Comparison of ENCODE assay signal across 12 mouse cellular contexts in the genomic region with DNA sequence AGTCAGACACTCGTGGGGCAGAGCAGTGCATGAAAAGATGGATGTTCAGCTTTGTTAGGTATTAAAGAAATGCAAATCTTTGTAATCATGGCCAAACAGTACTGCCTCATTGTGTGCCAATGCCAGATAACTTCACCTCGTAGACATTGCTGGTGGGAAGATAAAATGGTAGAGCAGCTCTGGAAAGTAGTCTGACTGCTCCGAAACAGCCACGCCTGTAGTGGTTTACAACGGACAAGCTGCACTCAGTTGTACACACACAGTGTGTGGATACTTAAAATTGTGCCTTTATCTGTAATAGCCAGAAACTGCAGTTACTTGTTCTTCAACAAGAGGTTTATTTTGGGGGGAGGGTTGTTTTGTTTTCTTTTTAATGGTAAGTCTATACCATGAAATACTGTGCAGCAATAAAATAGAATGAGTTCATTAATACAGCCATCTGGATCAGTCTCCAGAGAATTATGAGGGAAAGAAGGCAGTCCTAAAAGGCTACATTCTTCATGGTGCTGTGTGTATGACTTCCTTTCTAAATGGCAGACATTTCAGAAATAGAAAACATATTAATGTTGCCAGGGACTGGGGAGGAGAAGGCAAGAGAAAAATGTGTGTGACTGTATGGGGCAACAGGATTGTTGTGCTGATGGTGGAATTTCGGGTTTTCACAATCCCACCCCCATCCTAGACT. TPM values are rescaled to one million over a fixed set of nuclear protein-coding genes. Genes with fewer than 3 reads are reported as not detected.
DNase-seq lines count a peak whose midpoint lies in the region; ATAC-seq and TF ChIP-seq lines count a peak whose summit lies in the region.
"Had no signal": no experiment of that assay in that cellular context is flagged by ENCODE, and none has a peak within 500 bp of the region (broad histone marks: within the 10 kb centered on the region; RNA-seq: fewer than 3 reads in every experiment).

No protein-coding gene starts in this region.

- H3K36me3 ChIP-seq in hindbrain, embryonic 12.5 days = no peaks in the 10 kb centered on the region
- no peaks in the 10 kb centered on the region for H3K36me3 ChIP-seq in hindbrain, postnatal 0 days (ENCODE audit: insufficient read depth, low read length)
- H3K36me3 ChIP-seq in liver, embryonic 11.5 days (ENCODE audit: control insufficient read depth, insufficient read depth, low read length) = 0 out of 2 replicates have a peak, but pooled peaks cover 1% of the 10 kb centered on the region
- no peaks in the 10 kb centered on the region for H3K36me3 ChIP-seq in stomach, embryonic 16.5 days (ENCODE audit: control insufficient read depth, insufficient read depth, low read length)
- H3K36me3 ChIP-seq: embryonic facial prominence, embryonic 12.5 days had no signal

- H3K9ac ChIP-seq in hindbrain, embryonic 12.5 days = no peak overlapping the region
- no peak overlapping the region for H3K9ac ChIP-seq in hindbrain, postnatal 0 days (replicated peaks; ENCODE audit: low read length)
- H3K9ac ChIP-seq in liver, embryonic 11.5 days (ENCODE audit: low read depth, low read length) = peak overlapping the region; percentile 23; the same call in 1 of the 2 replicates
- H3K9ac ChIP-seq in stomach, embryonic 16.5 days (ENCODE audit: low read length) = no peak overlapping the region
- H3K9ac ChIP-seq: embryonic facial prominence, embryonic 12.5 days had no signal

- no peaks in the 10 kb centered on the region for H3K9me3 ChIP-seq in hindbrain, embryonic 12.5 days (replicated peaks)
- no peaks in the 10 kb centered on the region for H3K9me3 ChIP-seq in hindbrain, postnatal 0 days (ENCODE audit: low read length)
- H3K9me3 ChIP-seq in liver, embryonic 11.5 days (ENCODE audit: control insufficient read depth, low read length) = no peaks in the 10 kb centered on the region
- H3K9me3 ChIP-seq in stomach, embryonic 16.5 days (replicated peaks; ENCODE audit: control insufficient read depth, low read length) = no peaks in the 10 kb centered on the region
- H3K9me3 ChIP-seq: embryonic facial prominence, embryonic 12.5 days had no signal

- no peak overlapping the region for H3K4me2 ChIP-seq in hindbrain, embryonic 12.5 days (replicated peaks)
- H3K4me2 ChIP-seq in hindbrain, postnatal 0 days (ENCODE audit: low read depth, low read length) = no peak overlapping the region
- H3K4me2 ChIP-seq in liver, embryonic 11.5 days = peak overlapping the region; percentile 55
- no peak overlapping the region for H3K4me2 ChIP-seq in stomach, embryonic 16.5 days (ENCODE audit: low read depth, low read length)
- H3K4me2 ChIP-seq: embryonic facial prominence, embryonic 12.5 days had no signal

- no peak for DNase-seq in hindbrain, postnatal 0 days (ENCODE audit: low spot score)
- peak; percentile 23 to 38 for DNase-seq in spleen, postnatal 36 days (ENCODE audit: low spot score in 2 of 2)
- no peak for DNase-seq in spleen, postnatal 14 days (ENCODE audit: low spot score in 2 of 2)
- DNase-seq in liver, embryonic 11.5 days (ENCODE audit: low spot score) = no peak
- DNase-seq in retina, postnatal 1 day = no peak
- DNase-seq in cerebellum, postnatal 36 days = no peak
- DNase-seq: adrenal gland, postnatal 10 days; cerebellum, adult 2 months; kidney, postnatal 14 days had no signal

- no peaks in the 10 kb centered on the region for H3K27me3 ChIP-seq in hindbrain, embryonic 12.5 days
- no peaks in the 10 kb centered on the region for H3K27me3 ChIP-seq in hindbrain, postnatal 0 days (ENCODE audit: insufficient read depth, low read length)
- no peaks in the 10 kb centered on the region for H3K27me3 ChIP-seq in liver, embryonic 11.5 days (replicated peaks; ENCODE audit: control insufficient read depth, insufficient read depth, low read length)
- H3K27me3 ChIP-seq in stomach, embryonic 16.5 days (ENCODE audit: control insufficient read depth, insufficient read depth, low read length) = no peaks in the 10 kb centered on the region
- H3K27me3 ChIP-seq: embryonic facial prominence, embryonic 12.5 days had no signal

- H3K4me1 ChIP-seq in hindbrain, embryonic 12.5 days = peaks cover 11% of the 10 kb centered on the region
- H3K4me1 ChIP-seq in hindbrain, postnatal 0 days (ENCODE audit: insufficient read depth, low read length) = no peaks in the 10 kb centered on the region
- peaks cover 52% of the 10 kb centered on the region for H3K4me1 ChIP-seq in liver, embryonic 11.5 days (replicated peaks; ENCODE audit: control insufficient read depth, insufficient read depth, low read length)
- H3K4me1 ChIP-seq in stomach, embryonic 16.5 days (ENCODE audit: control insufficient read depth, insufficient read depth, low read length) = peaks cover 4% of the 10 kb centered on the region; the same call in 1 of the 2 replicates

- TF ChIP-seq CTCF in hindbrain, postnatal 0 days (IDR thresholded peaks at IDR 0.05; ENCODE audit: low read depth) = no peak

- WGBS in hindbrain, embryonic 12.5 days = 68% methylated on average over 6 of the region's 6 CpGs
- 66% methylated on average over 6 of the region's 6 CpGs for WGBS in hindbrain, postnatal 0 days
- WGBS in liver, embryonic 11.5 days = 38% methylated on average over 6 of the region's 6 CpGs
- WGBS in stomach, embryonic 16.5 days = 68% methylated on average over 6 of the region's 6 CpGs

- ATAC-seq in hindbrain, embryonic 12.5 days (ENCODE audit: low FRiP score) = no peak
- ATAC-seq in hindbrain, postnatal 0 days = no peak
- ATAC-seq in liver, embryonic 11.5 days (replicated peaks; ENCODE audit: low FRiP score) = peak; percentile 98
- peak; percentile 47; the same call in 1 of the 2 replicates for ATAC-seq in stomach, embryonic 16.5 days (ENCODE audit: insufficient read depth, low FRiP score)

- no peak overlapping the region for H3K4me3 ChIP-seq in hindbrain, embryonic 12.5 days
- no peak overlapping the region for H3K4me3 ChIP-seq in hindbrain, postnatal 0 days (ENCODE audit: low read length)
- no peak overlapping the region for H3K4me3 ChIP-seq in liver, embryonic 11.5 days (ENCODE audit: low read depth, low read length)
- no peak overlapping the region for H3K4me3 ChIP-seq in stomach, embryonic 16.5 days (replicated peaks; ENCODE audit: low read length)
- H3K4me3 ChIP-seq: embryonic facial prominence, embryonic 12.5 days had no signal

- 0 out of 2 replicates have a peak overlapping the region, but pooled peaks have one; percentile 40 for H3K27ac ChIP-seq in hindbrain, embryonic 12.5 days
- H3K27ac ChIP-seq in hindbrain, postnatal 0 days = no peak overlapping the region
- peak overlapping the region; percentile 93 for H3K27ac ChIP-seq in liver, embryonic 11.5 days (ENCODE audit: low read depth, low read length)
- H3K27ac ChIP-seq in stomach, embryonic 16.5 days (ENCODE audit: low read length) = no peak overlapping the region
- H3K27ac ChIP-seq: embryonic facial prominence, embryonic 12.5 days had no signal

RNA-seq across cellular contexts. Expression of a gene that starts 29.7 kb away (rescaled TPM):
- 42.8 and 43.1 TPM in 2 replicates for polyA plus RNA-seq in hindbrain, embryonic 12.5 days (2016; fragmentation: Nextera tagmentation; extraction: Ambion mirVana)
- 48.9 and 49.8 TPM in 2 replicates for total RNA-seq in hindbrain, postnatal 0 days (2014; rRNA removed)
- 39.5 and 39.9 TPM in 2 replicates for polyA plus RNA-seq in hindbrain, postnatal 0 days (2015; fragmentation: Nextera tagmentation; extraction: Ambion mirVana)
- polyA plus RNA-seq in liver, embryonic 11.5 days (2014; fragmentation: Nextera tagmentation; extraction: Ambion mirVana) = 37.7 and 37.9 TPM in 2 replicates
- 27.6 and 28.8 TPM in 2 replicates for polyA plus RNA-seq in stomach, embryonic 16.5 days (2015; fragmentation: Nextera tagmentation; extraction: Ambion mirVana)

Comparison
In these comparisons a context has a peak if more than half of its experiments do, and no peak if none do; other contexts are left out.
1. H3K27ac ChIP-seq: peak in hindbrain, embryonic 12.5 days (single experiment) and liver, embryonic 11.5 days (single experiment); none in hindbrain, postnatal 0 days (single experiment) and stomach, embryonic 16.5 days (single experiment).
2. DNase-seq: peak in spleen, postnatal 36 days (2 of 2); none in hindbrain, postnatal 0 days (single experiment), spleen, postnatal 14 days (0 of 2), liver, embryonic 11.5 days (single experiment), retina, postnatal 1 day (single experiment) and cerebellum, postnatal 36 days (0 of 2).
3. ATAC-seq: peak in liver, embryonic 11.5 days (single experiment) and stomach, embryonic 16.5 days (single experiment); none in hindbrain, embryonic 12.5 days (single experiment) and hindbrain, postnatal 0 days (single experiment).